Mouse (Mus musculus) liver, embryonic 14.5 days (tissue): ENCODE measurements around the gene Negr1. TPM values are rescaled to one million over a fixed set of nuclear protein-coding genes. Genes with fewer than 3 reads are reported as not detected.

ENCODE experiments used
- ATAC-seq: fragments of 200-750 bp; cut with Nextera tagmentation; 2 replicates; pipeline ENCODE4 v1.8.0; 2017; ENCODE audit warnings: moderate number of reproducible peaks, mild to moderate bottlenecking, moderate library complexity; ENCODE audit not compliant: insufficient read depth
- DNase-seq, 3 experiments: peaks; one replicate each; pipeline ENCODE4 v3.0.0-alpha.2; 2012 to 2013; ENCODE audit warnings: low read depth in 3 of 3, low spot score in 3 of 3
- H3K27ac ChIP-seq: fragments of 300-500 bp; sonication (generic); 2 replicates; pipeline ENCODE4 v1.5.1; 2014; ENCODE audit warnings: moderate library complexity, mild to moderate bottlenecking, control low read depth, inconsistent platforms
- H3K27me3 ChIP-seq: fragments of 300-500 bp; sonication (generic); 2 replicates; pipeline ENCODE4 v1.6.1; 2014; ENCODE audit warnings: mild to moderate bottlenecking, low read length, moderate library complexity; ENCODE audit not compliant: control insufficient read depth, insufficient read depth
- H3K36me3 ChIP-seq: fragments of 300-500 bp; sonication (generic); replicated peaks from 2 replicates; pipeline ENCODE4 v1.6.1; 2014; ENCODE audit warnings: low read depth; ENCODE audit not compliant: control insufficient read depth, insufficient read depth
- H3K4me1 ChIP-seq, 2 experiments: fragments of 200-500 bp in 1 of 2; fragments of 300-500 bp in 1 of 2; sonication (generic) in 1 of 2; replicated peaks; 2 replicates each; pipeline ENCODE4 v1.6.1; 2012 to 2014; ENCODE audit warnings: antibody characterized with exemption in 1 of 2, inconsistent platforms in 1 of 2, low read length in 1 of 2; ENCODE audit not compliant: control insufficient read depth in 2 of 2, insufficient read depth in 2 of 2
- H3K4me2 ChIP-seq: fragments of 300-500 bp; sonication (generic); 2 replicates; pipeline ENCODE4 v1.6.1; 2014; ENCODE audit warnings: low read depth, mild to moderate bottlenecking, control low read depth, moderate library complexity
- H3K4me3 ChIP-seq, 2 experiments: fragments of 200-500 bp in 1 of 2; fragments of 300-500 bp in 1 of 2; sonication (generic) in 1 of 2; 2 replicates each; pipeline ENCODE4 v1.5.1; 2012 to 2014; ENCODE audit warnings: low read depth in 2 of 2, low read length in 2 of 2, mild to moderate bottlenecking in 2 of 2, control low read depth in 1 of 2, inconsistent platforms in 1 of 2, moderate library complexity in 1 of 2; ENCODE audit not compliant: insufficient read depth in 1 of 2
- H3K9ac ChIP-seq: fragments of 300-500 bp; sonication (generic); replicated peaks from 2 replicates; pipeline ENCODE4 v1.6.1; 2014; ENCODE audit warnings: mild to moderate bottlenecking, control low read depth, moderate library complexity
- H3K9me3 ChIP-seq: fragments of 300-500 bp; sonication (generic); 2 replicates; pipeline ENCODE4 v1.6.1; 2016; ENCODE audit warnings: low read length, mixed read lengths; ENCODE audit not compliant: control insufficient read depth
- CTCF ChIP-seq: IDR thresholded peaks from 2 replicates; pipeline ENCODE4 v1.5.1; 2016; ENCODE audit warnings: antibody characterized with exemption, low read depth, control low read depth
- EP300 ChIP-seq: IDR thresholded peaks from 2 replicates; pipeline ENCODE4 v1.6.1; 2016; ENCODE audit warnings: antibody characterized with exemption, low read depth
- WGBS: fragments of 180-500 bp; shearing (Covaris S2); extraction: QIAGEN DNeasy Blood & Tissue Kit; methylation state at CpG from one replicate; pipeline ENCODE4 v1.1.7; 2014; ENCODE audit not compliant: insufficient replicate concordance; 5-methylcytosine and 5-hydroxymethylcytosine counted together
- polyA plus RNA-seq, 2 experiments: library from polyadenylated mRNA; depleted of rRNA in 1 of 2; stranded (reverse) in 1 of 2; unstranded in 1 of 2; fragments of >200 nt; fragmentation: Nextera tagmentation in 1 of 2; extraction: Ambion mirVana in 1 of 2; gene quantifications; 2 replicates each; pipeline versions ENCODE4 v1.2.1 to v1.2.3; 2012 to 2014

Gene Negr1
- polyA plus RNA-seq, 2 experiments: 0.03 TPM; not detected in 1

- WGBS: 56% methylated on average over 3 of the region's 3 CpGs
- no peaks in the 10 kb centered on the region for H3K27me3 ChIP-seq
- H3K9me3 ChIP-seq: no peaks in the 10 kb centered on the region
- no peak overlapping the region for H3K4me3 ChIP-seq
- no peak for TF ChIP-seq CTCF
- TF ChIP-seq EP300: no peak
- DNase-seq (no peak), ATAC-seq (no peak)
- no peak overlapping the region for H3K9ac ChIP-seq
- H3K4me2 ChIP-seq: no peak overlapping the region
- H3K27ac ChIP-seq: no peak overlapping the region
- no peaks in the 10 kb centered on the region for H3K4me1 ChIP-seq
- no peaks in the 10 kb centered on the region for H3K36me3 ChIP-seq
These were observed 86.8 kb downstream of the Negr1 start for GRCm38 (mm10) chr3:156648378-156648777.

GRCm38 (mm10) chr3:156662553-156662952, 101.0 kb downstream of the Negr1 start:
- H3K27me3 ChIP-seq: no peaks in the 10 kb centered on the region
- no peaks in the 10 kb centered on the region for H3K9me3 ChIP-seq
- ATAC-seq (no peak), DNase-seq (no peak)
- H3K4me3 ChIP-seq: no peak overlapping the region
- no peaks in the 10 kb centered on the region for H3K4me1 ChIP-seq
- 80% methylated on average over 2 of the region's 2 CpGs for WGBS
- no peak overlapping the region for H3K9ac ChIP-seq
- H3K4me2 ChIP-seq: no peak overlapping the region
- no peaks in the 10 kb centered on the region for H3K36me3 ChIP-seq
- TF ChIP-seq CTCF (no peak), EP300 (no peak)
- no peak overlapping the region for H3K27ac ChIP-seq

GRCm38 (mm10) chr3:156672560-156672959, 111.0 kb downstream of the Negr1 start:
- no peak for TF ChIP-seq EP300
- TF ChIP-seq CTCF: no peak
- H3K4me1 ChIP-seq: no peaks in the 10 kb centered on the region
- no peaks in the 10 kb centered on the region for H3K27me3 ChIP-seq
- H3K9ac ChIP-seq: no peak overlapping the region
- H3K27ac ChIP-seq: no peak overlapping the region
- no peak for ATAC-seq
- H3K9me3 ChIP-seq: no peaks in the 10 kb centered on the region
- WGBS: 58% methylated on average over 3 of the region's 3 CpGs
- no peak overlapping the region for H3K4me2 ChIP-seq
- DNase-seq: no peak
- no peaks in the 10 kb centered on the region for H3K36me3 ChIP-seq
- no peak overlapping the region for H3K4me3 ChIP-seq

- Histone ChIP-seq H3K36me3 (no peaks in the 10 kb centered on the region), H3K4me2 (no peak overlapping the region), H3K4me3 (no peak overlapping the region), H3K9me3 (no peaks in the 10 kb centered on the region), H3K27me3 (no peaks in the 10 kb centered on the region), H3K4me1 (no peaks in the 10 kb centered on the region), H3K27ac (no peak overlapping the region), H3K9ac (no peak overlapping the region)
- ATAC-seq (no peak), DNase-seq (no peak)
- TF ChIP-seq EP300 (no peak), CTCF (no peak)
- 60% methylated on average over 5 of the region's 5 CpGs for WGBS
These were observed 128.5 kb downstream of the Negr1 start for GRCm38 (mm10) chr3:156690059-156690605.

GRCm38 (mm10) chr3:156698687-156699086, 137.1 kb downstream of the Negr1 start:
- no peak for ATAC-seq
- WGBS: 64% methylated on average over 1 of the region's 1 CpGs
- H3K4me3 ChIP-seq: no peak overlapping the region
- H3K4me1 ChIP-seq: no peaks in the 10 kb centered on the region
- H3K4me2 ChIP-seq: no peak overlapping the region
- H3K36me3 ChIP-seq: no peaks in the 10 kb centered on the region
- no peak for DNase-seq
- no peak for TF ChIP-seq EP300
- no peak for TF ChIP-seq CTCF
- H3K27ac ChIP-seq: no peak overlapping the region
- no peaks in the 10 kb centered on the region for H3K27me3 ChIP-seq
- H3K9me3 ChIP-seq: no peaks in the 10 kb centered on the region
- no peak overlapping the region for H3K9ac ChIP-seq
